Mouse (Mus musculus): ENCODE data around the gene Rgs7bp.

Rgs7bp gene

DNA sequence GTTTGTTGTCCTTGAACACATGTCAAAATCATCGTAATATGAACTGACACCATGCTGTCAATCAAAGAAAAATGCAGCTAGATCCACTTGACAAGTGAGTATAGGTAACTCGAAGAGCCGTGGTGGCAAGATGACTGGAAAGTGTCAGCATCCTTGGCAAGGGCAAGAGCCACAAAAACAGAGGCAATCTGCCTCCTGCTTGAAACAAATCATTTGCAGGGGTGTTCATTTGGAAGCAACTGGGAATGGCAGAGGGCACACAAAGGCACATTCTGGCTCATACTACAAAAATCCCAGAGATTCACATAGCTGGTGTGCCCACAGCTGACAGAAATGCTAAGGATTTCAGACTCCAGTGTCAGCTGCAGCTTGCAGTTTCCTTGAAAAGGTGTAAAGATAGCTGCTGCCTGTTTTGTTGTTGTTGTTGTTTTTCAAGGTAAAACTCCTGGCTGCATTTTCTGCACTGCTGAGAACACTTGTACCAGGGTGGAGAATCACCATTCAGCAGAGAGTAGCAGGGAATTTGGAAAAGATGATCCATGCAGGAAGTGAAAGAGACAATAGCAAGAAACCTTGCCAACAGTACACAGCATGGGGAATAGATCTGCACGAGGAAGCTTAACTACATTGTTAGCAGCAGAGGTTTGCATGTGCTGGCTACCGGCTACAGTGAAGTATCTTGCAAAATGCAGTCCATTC, 52.4 kb downstream of the Rgs7bp start:
- 37% methylated on average over 5 of the region's 5 CpGs for WGBS

DNA sequence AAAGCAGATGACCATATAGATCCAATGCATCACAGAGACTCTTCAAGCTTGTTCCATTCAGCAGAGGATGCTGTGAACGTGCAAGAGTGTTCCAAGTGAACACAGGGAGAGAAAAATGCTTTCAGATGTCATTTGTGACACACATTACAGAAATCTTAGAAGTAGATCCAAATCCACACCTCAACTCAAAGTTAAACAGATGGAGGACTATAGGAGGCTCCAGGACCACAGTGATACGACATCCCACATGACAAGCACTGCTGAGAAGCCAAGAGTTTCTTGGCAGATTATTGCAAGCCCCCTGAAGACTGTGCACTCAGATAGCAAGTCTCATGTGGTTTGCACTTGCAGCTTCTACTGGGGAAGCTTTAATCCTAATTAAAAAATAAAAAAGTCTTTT, 53.0 kb downstream of the Rgs7bp start:
- 33% methylated on average over 2 of the region's 2 CpGs for WGBS

DNA sequence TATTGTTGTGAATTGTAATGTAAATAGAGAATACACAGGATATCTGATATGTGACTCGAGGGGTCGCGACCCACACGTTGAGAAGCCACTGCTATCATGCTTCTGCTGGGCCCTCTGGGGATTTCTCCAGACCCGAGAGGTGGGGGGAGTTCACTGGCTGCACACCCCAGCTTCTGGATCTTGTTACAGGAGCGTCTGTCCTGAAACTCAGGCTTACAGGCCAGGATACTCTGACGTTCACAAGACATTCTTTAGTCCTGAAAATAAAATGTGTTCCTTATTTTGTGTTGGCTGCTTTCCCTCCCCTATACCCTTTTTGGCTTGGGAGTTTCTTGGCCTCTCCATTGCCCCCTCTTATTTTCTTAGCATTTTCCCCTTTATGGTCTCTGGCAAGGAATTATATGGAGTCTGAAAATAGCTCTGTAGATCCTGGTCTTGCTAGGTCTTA, 65.9 kb downstream of the Rgs7bp start:
- 70% methylated on average over 7 of the region's 7 CpGs for WGBS

DNA sequence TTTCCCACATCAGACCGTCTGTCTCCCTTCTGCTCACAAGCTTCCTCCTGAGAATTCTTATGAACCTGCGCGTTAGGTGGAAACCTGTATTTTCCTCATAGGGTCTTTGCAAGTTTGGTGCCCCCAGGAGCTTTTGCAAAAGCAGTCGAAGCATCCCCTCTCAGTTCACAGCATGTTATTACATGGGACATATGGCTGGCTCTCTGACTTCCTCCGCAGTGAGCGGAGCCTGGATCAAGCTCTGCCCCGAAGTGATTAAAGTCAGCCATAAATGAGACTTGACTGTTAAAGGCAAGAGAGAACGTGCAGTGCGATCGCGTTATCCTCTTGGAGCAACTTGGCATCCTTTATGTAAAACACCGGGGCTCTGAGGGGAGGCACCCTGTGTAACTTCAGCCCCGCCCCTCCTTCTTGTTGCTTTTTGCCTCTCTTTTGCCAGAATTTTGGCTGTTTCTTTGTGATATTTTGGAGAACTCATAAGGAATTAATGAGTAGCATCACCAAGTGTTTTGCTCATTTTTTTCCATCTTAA, 66.7 kb downstream of the Rgs7bp start:
- WGBS = 71% methylated on average over 13 of the region's 13 CpGs

DNA sequence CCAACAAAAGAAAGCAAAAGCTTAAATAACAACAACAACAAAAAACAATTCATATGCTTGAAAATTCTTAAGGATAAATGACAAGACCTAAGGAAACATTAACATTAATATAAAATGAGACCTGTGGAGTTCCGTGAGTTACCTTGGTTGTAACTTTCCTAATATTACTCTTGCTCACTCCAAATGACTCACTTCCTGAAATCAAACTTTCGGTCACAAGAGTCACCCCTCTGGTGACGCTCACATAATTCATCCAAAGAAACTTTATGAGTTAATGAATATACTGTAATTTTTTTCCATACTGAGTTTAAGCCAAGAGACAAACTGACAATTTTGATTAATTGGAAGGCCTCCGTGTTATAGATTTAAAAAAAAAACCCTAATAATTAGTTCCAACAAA, 69.0 kb downstream of the Rgs7bp start:
- WGBS = 93% methylated on average over 4 of the region's 4 CpGs

DNA sequence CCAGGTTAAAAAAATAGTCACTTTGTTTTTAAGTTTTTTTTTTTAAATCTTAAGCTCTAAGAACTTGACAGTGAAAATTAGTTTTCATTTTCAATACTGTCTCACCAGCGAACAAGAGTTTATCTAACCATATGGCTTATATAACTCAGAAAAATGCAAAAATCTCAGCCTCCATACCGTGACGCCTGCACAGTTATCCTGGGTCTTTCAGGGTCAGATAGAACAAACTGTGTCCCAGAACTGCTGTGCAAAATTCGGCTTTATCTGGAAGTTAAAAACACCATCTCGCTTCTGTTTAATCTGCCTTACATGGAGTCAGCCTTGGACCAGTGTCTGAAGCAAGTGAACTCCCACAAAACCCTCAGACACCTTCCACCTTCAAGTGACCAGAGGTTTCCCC, 70.7 kb downstream of the Rgs7bp start:
- WGBS = 41% methylated on average over 5 of the region's 5 CpGs

DNA sequence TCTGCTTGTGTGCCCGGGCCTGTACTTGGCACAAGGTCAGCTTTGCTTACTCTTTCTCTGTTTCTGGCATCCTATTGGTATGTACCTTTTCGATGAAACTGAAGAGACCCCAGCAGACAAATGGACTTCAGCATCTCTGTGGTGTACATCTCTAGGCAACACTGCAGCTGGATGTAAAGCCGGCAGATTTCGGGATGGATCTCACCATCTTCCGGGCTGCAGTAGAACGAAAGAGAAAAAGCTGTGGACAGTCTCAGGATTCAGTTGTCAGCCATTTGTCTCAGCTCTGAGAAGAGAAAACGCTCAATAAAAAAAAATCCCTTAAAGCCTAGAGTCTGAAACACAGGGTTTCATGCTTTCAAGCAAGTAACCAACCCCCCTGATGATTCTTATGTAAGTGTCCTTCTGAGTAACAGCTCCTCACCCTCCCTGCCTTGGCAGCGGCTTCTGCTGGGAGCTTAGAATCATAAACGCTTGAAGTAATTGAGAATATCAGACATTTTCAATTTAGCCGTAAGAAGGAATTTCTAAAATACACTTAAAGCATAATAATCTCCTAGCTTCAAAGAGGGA, 71.9 kb downstream of the Rgs7bp start:
- 49% methylated on average over 10 of the region's 10 CpGs for WGBS

DNA sequence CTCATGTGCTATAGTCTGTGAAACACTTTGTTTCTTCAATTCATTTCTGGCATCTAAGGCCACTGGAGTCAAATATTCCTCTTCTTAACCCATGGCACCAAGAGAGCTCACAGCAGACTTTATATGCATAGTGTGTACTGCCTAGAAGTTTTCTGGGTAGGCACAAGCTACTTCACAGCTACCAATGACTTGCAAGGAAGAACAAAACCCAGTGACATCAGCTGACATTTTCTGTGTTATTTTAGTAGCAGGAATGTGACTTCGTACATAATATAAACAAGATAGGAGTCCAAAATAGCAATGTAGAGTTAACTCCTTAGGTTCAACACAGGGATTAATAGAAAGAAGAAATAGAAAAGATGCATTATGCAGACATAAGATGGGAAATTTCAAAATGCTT, 76.6 kb downstream of the Rgs7bp start:
- 39% methylated on average over 1 of the region's 1 CpGs for WGBS

DNA sequence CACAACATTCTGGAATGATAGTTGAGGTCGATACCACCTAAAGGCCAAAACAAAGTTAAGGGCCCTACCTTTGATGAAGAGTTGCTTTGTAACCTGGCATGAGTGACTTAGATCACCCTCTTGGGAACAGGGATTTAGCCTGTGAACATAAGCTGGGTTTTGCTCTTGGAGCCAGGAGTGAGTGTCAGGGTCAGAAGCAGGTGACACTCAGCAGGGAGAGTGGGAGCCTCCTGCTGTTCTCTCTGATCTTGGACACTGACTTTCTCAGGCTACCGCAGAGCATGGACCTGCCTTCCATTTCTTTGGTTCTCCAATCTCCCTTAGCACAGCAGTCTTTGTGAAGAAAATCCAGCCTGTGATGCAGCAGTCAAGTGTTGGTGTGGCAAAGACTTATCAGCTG, 87.2 kb downstream of the Rgs7bp start:
- 80% methylated on average over 2 of the region's 2 CpGs for WGBS

DNA sequence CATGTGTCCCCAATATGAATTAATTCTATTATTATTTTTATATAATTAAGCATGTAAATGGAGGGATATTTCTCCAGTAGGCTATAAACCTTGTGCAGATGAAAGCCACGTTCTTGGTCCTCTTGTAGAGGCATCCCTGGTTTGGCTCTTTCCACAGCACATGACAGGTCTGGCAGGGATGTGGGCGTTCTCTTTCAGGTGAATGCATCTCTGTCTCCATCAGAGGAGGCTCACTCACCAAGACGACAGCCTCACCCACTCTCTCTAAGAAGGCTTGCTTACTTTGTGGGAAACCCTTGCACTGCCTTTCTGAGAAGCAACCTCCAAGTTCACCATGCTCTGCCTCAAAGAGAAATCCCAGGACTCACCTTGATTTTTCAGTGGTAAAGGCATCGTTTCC, 91.0 kb downstream of the Rgs7bp start:
- 55% methylated on average over 4 of the region's 4 CpGs for WGBS

DNA sequence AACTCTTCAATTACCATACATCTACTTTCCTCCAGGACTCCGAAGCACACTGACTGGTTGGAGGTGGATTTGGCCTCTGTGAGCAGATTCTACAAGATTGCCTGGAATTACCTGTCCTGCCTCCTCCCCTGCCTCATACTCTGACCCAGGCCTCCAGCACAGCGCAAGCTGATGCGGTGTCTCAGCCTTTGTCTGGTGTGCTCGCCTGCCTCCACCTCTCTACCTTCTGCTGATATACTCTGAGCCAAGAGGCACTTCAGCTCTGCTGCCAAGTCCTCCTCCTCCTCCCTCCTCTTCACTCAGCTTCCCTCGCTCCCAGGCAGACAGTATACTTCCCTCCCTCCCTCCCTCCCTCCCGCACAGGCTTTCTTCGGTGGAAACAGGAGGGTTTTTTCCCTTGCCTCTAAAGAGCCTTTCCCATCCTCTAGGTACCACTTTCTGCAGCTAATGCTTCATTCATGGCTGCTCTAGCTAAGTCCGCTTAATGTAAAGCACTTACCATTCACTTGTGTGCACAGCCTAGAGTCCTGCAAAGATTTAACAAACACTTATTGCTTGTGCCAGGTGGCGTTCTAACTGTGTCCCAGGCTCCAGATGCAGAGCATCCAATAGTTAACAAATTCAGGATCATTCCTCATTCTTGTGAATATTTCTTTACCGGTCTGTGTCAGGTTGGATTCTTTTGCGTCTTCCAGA, 91.9 kb downstream of the Rgs7bp start:
- 43% methylated on average over 11 of the region's 11 CpGs for WGBS

DNA sequence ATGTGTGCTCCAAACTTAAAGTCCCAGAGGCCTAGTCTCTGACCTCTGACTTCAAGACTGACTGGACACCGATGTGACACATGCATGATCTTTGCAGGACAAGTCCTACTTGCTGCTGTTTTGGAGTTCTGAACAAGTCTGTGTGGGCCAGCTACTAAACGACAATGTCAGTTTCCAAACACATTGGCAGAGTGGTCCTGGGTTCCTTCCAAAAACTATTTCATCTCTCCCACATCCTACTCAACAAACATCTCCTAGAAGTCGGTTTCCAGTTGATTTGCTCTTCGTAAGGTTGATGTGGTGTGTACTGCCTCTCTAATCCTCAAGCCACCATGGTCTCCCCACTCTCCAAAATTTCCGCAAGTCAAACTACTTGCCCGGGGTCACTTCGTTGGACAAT, 92.6 kb downstream of the Rgs7bp start:
- 56% methylated on average over 7 of the region's 7 CpGs for WGBS

DNA sequence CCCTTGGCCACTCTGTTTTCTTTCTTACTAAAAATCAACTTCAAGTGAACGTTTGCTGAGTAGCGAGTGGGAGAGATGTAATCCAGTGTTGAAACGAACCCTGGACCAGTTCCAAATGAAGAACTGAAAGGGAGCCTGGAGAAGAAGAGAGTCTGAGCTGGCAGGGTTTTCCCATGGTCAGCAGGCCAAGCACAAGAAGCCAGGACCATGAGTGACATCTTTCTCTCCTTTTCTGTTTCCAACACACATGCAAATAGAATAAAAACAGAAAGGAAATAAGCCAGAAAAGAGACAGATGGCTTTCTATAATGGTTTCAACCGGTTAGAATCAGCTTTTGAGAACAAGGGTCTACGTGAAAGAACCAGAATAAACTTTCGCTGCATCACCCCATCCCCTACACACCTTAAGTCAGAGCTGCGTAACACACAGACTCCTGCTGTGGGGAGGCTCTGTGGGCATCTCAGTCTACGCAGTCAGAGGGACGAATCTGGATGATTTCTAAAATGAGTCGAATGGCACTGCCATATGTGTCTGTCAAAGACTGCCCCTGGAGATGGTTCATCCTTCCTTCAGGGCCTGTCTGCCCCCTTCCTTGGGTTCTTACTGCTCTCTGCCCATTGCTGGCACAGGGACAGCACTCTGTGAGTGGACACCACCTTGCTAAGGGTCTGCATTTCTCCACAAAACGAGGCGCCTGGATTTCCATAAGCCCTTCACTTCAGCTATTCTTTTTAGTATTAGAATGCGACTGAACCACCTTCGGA, 93.6 kb downstream of the Rgs7bp start:
- WGBS = 39% methylated on average over 14 of the region's 14 CpGs

DNA sequence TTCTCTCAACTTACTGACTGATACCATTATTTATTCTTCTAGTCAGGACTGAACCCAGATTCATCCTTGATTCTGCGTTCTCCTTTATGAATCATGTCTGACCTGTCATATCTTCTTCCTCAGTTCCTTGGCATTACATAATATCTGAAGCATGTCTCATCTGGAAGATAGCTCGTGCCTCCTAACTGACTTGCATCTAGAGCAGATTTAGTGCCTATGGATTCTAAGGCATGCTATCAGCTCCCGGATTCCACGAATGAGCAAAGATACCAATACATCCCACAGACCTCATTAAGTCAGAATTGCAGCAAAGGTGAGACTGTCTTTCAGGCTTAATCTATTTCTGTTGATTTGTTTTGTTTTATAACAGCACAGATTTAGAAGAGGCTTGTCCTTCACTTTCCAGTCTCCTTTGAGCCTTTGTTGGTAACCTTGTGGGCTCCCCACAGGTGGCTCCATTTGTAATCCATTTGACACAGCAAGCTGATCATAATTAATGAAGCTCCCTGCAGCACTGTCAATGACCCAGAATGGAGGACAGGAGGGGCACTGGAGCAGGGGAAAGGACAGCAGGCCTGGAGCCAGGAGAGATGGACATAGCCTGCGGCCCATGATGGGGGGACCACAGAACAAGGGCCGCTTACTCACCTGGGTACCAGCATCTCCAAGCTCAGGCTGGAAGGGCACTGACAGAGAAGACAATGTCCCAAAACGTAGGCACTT, 94.4 kb downstream of the Rgs7bp start:
- 52% methylated on average over 7 of the region's 7 CpGs for WGBS

DNA sequence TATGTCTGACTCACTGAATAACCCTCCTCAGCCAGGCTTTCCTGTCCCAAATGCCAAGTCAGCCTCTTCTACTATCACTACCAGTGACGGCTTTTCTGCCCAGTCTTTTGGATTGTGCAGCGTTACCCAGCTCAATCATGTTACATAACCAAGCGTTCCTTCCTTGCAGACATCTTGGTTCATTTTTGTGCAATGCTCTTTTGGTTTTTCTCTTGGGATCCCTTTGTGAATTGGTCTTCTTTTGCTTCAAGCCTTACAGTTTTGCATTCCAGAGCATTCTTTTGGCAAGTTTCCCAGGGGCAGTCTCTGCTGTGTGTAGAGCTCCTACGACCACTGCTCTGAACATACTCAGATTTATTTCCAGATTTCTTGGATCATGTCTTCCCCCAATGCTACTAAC, 95.0 kb downstream of the Rgs7bp start:
- WGBS = 33% methylated on average over 4 of the region's 4 CpGs

DNA sequence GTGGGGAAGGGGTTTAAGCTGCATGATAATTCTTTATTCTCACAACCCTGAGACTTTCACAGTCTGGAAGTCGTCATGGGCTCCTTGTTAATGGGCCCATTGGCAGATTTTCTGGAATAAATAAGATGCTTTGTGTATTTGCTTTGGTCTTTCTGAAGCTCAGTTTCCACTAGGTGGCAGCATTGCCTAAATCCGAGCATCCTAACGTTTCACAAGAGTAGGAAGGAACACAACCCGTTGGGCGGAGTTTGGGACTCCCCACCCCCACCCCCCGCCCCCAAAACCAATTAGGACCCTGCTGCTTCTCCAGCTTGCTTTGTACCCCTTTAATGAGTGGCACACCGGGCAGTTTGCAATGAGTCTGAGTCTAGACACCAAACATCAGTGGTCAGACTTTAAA, 106.8 kb downstream of the Rgs7bp start:
- WGBS = under 1% methylated on average over 7 of the region's 7 CpGs

DNA sequence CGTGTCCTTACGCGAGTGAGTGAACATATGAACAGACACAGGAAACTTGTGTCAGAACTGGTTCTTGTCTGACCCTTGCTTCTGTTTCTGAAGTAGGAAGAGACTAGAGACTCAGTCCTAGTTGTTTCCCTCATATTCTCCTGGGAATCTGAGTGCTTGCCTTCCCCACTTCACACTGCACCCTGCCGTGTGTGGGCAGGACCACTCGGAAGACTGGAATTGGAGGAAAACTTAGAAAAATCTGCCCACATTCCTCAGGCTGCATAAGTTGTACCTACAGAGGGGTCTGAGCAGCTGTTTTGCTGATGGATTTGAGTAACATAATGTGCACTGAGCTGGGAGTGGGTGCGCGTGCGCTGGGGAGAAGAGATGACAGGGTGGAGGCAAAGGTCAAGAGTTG, 114.2 kb downstream of the Rgs7bp start:
- WGBS = 68% methylated on average over 8 of the region's 8 CpGs

DNA sequence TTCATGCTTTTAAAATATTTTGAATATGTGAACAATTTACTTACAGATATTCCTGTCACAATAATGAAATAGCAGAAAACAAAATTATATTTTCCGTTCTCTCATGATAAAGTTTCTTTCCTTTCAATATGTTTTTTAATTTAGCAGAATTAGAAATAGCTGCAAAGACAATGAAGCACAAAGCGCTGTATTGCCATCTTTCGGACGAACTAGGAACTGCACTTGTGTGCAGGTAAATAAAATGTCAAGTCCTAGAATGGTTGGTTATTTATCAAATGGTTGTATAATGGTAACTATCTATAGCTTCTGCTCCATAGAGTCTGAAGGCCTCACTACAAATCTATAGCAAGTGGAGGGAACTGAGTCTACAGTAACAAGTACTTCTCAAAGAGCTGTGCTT, 114.9 kb downstream of the Rgs7bp start:
- 3% methylated on average over 4 of the region's 4 CpGs for WGBS

DNA sequence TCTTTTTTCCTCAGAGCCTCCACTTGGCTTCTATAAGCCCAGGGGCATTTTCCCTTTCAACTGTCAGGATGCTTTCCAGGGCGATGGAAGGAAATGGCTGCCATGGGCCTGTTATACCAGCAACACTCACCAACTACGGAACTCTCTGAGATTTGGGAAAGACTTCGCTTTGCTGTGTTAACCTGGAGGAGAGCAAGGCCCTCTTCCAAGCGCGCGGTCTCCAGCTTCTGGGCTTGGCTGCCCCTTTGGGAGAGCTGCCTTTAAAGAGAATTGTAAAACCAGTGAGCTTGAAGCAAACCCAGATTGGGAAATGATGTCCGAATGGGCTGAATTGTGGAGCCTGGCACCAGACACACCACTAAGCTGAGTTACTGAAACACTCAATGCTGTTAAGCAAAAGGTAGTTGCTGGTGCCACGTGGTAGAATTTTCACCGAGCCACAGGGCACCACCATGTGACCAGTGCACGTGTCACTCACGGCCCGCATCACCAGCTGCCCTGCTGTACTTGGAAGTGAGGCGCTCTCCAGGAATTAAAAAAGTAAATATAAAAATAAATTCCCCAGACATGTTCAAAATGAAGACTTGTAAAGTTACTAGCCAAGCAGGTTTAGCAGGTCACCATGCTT, 115.7 kb downstream of the Rgs7bp start:
- WGBS = 69% methylated on average over 13 of the region's 13 CpGs

DNA sequence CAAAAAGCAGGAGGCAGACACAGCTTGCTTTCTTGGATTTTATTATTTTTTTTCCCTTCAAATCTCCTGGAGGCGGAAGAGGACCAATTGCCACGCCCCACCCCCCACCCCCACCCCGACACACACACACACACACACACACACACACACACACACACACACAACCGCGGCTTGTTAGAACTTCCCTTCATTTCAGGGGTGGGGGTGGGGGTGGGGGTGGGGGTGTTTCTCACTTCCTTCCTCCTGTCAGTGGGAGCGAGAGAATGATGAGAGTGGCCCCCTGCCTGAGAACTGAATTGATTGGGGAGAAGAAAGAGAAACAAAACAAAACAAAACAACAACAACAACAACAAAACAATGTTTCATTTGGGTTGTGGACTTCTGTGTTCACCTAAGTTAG, 117.0 kb downstream of the Rgs7bp start:
- 11% methylated on average over 5 of the region's 6 CpGs for WGBS

DNA sequence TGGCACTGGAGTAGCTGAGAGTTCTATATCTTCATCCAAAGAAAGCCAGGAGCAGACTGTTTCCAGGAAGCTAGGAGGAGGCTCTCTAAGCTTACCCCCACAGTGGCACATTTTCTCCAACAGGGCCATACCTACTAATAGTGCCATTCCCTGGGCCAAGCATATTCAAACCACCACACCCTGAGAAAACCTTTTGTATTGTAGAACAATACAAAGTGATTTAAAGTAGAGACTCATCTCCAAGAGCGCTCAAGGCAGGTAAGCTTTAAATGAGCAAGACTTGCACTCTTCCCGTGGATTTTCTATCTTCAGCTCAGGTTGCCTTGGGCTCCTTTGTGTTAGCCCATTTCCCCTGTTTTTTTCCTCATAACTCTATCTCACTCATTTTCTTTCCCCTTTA, 118.1 kb downstream of the Rgs7bp start:
- WGBS = 85% methylated on average over 2 of the region's 2 CpGs

All from cerebral cortex, adult 2 months (tissue).